Mouse (Mus musculus) olfactory bulb, adult 2 months (tissue): Measurements from ENCODE around the gene Sox5.

Experiments
- CTCF ChIP-seq: fragments of 200-500 bp; IDR thresholded peaks from 2 replicates; pipeline ENCODE4 v1.5.1; 2012; ENCODE audit warnings: low read depth, mild to moderate bottlenecking, low read length, moderate library complexity; ENCODE audit not compliant: insufficient read depth
- POLR2A ChIP-seq: fragments of 200-500 bp; IDR thresholded peaks from 2 replicates; pipeline ENCODE4 v1.6.1; 2012; ENCODE audit warnings: mild to moderate bottlenecking, low read depth, low read length, moderate library complexity; ENCODE audit not compliant: insufficient read depth

- no peak for TF ChIP-seq CTCF
- no peak for TF ChIP-seq POLR2A
Observed at GRCm38 (mm10) chr6:143833182-143833558, 948.6 kb downstream of the Sox5 start.
